ENCODE assay signal across 8 mouse cellular contexts in the genomic region with DNA sequence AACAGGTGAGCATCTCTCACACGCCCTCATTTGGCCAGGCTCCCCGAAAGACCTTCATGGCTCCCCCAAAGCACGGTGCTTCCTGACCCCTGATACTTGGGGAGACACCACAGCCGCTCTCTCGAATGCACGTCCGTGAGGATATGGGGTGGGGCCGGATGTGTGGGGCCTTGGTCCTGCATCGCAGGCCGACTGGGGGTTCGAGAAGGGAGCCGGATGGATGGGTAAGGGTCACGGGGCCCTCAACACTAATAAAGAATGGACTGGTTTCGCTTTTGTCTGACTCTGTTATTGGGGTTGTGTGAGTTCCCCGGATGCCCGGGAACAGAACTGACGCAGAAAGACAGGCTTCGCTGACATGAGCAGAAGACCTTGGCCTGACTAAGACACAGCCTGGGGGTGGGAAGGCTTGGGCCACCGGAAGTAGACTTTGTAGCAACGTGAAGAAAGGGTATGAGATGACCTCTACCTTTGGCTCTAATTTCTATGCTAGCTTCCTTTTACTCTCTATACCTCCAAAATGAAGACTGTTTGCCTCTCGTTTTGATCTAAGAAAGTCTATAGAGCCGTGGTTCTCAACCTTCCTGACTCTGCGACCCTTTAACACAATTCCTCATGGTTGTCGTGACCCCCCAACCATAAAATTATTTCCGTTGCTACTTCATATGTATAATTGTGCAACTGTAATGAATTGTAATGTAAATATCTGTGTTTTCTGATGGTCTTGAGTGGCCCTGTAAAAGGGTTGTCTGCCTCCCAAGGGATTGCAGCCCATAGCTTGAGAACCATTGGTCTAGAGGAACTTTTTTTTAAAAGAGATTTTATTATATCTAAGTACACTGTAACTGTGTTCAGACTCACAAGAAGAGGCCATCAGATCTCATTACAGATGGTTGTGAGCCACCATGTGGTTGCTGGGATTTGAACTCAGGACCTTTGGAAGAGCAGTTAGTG. TPM values are rescaled to one million over a fixed set of nuclear protein-coding genes. Genes with fewer than 3 reads are reported as not detected.
DNase-seq lines count a peak whose midpoint lies in the region; TF ChIP-seq lines count a peak whose summit lies in the region.

No protein-coding gene starts in this region.

- H3K36me3 ChIP-seq in kidney, adult 2 months (ENCODE audit: control insufficient read depth, insufficient read depth, low read length), result no peaks in the 10 kb centered on the region
- peaks cover 7% of the 10 kb centered on the region; the same call in 1 of the 2 replicates for H3K36me3 ChIP-seq in ES-Bruce4 (ENCODE audit: control insufficient read depth, insufficient read depth, low read length, poor library complexity, severe bottlenecking)
- no peaks in the 10 kb centered on the region for H3K36me3 ChIP-seq in limb, embryonic 10.5 days
- peaks cover 27% of the 10 kb centered on the region for H3K36me3 ChIP-seq in splenic B cell, adult 2 months (ENCODE audit: control insufficient read depth, insufficient read depth, low read length, poor library complexity, severe bottlenecking)

- intact Hi-C loops in left cerebral cortex, postnatal 4 days (cut with DNase I), result no loop called here
- intact Hi-C loops in left cerebral cortex, postnatal 36 days (cut with DNase I), result no loop called here

- TF ChIP-seq POLR2A in kidney, adult 2 months (IDR thresholded peaks at IDR 0.05; ENCODE audit: low read depth, low read length), result no peak
- no peak for TF ChIP-seq POLR2A in ES-Bruce4 (IDR thresholded peaks at IDR 0.05; ENCODE audit: insufficient read depth, low read length)

- 83% methylated on average over 25 of the region's 25 CpGs for WGBS in kidney, adult 2 months
- WGBS in limb, embryonic 10.5 days, result 90% methylated on average over 25 of the region's 25 CpGs

- peak overlapping the region; percentile 78 for H3K9ac ChIP-seq in ES-Bruce4 (ENCODE audit: low read depth, poor library complexity, severe bottlenecking)

- no peak for TF ChIP-seq CTCF in kidney, adult 2 months (conservative IDR thresholded peaks at IDR 0.05; ENCODE audit: insufficient read depth, insufficient read length, low read depth, low read length)
- no peak for TF ChIP-seq CTCF in ES-Bruce4 (IDR thresholded peaks at IDR 0.05; ENCODE audit: low read depth, low read length)

- no peak overlapping the region for H3K27ac ChIP-seq in kidney, adult 2 months (ENCODE audit: insufficient read depth, low read depth, low read length)
- peak overlapping the region; percentile 73 for H3K27ac ChIP-seq in ES-Bruce4 (ENCODE audit: insufficient read depth, low read length)
- no peak overlapping the region for H3K27ac ChIP-seq in limb, embryonic 10.5 days

- H3K4me1 ChIP-seq in kidney, adult 2 months (ENCODE audit: control insufficient read depth, insufficient read depth, low read length), result no peaks in the 10 kb centered on the region
- H3K4me1 ChIP-seq in ES-Bruce4 (ENCODE audit: control insufficient read depth, insufficient read depth, low read length), result peaks cover 3% of the 10 kb centered on the region
- peaks cover 17% of the 10 kb centered on the region for H3K4me1 ChIP-seq in limb, embryonic 10.5 days

- TF ChIP-seq EP300 in ES-Bruce4 (IDR thresholded peaks at IDR 0.05; ENCODE audit: insufficient read depth, low read depth, low read length), result no peak

- H3K9me3 ChIP-seq in ES-Bruce4 (replicated peaks; ENCODE audit: control insufficient read depth, insufficient read depth, low read length, poor library complexity, severe bottlenecking), result no peaks in the 10 kb centered on the region
- H3K9me3 ChIP-seq in limb, embryonic 10.5 days (replicated peaks), result no peaks in the 10 kb centered on the region

- DNase-seq in kidney, adult 2 months, result no peak
- no peak for DNase-seq in kidney, postnatal 10 days
- DNase-seq in limb, embryonic 10.5 days (ENCODE audit: low spot score), result no peak
- peak; percentile 75 for DNase-seq in splenic B cell, adult 2 months (ENCODE audit: low read depth, low spot score)
- DNase-seq in left cerebral cortex, postnatal 4 days, result no peak
- no peak for DNase-seq in adipocyte (ENCODE audit: low spot score)
- no peak for DNase-seq in left cerebral cortex, postnatal 36 days (ENCODE audit: low spot score in 2 of 2)

- no peaks in the 10 kb centered on the region for H3K27me3 ChIP-seq in kidney, adult 2 months (replicated peaks; ENCODE audit: control insufficient read depth, insufficient read depth, low read length)
- no peaks in the 10 kb centered on the region for H3K27me3 ChIP-seq in ES-Bruce4 (ENCODE audit: control insufficient read depth, insufficient read depth, low read length, poor library complexity, severe bottlenecking)
- peaks cover 41% of the 10 kb centered on the region for H3K27me3 ChIP-seq in limb, embryonic 10.5 days (ENCODE audit: low read depth, poor library complexity, severe bottlenecking)
- no peaks in the 10 kb centered on the region for H3K27me3 ChIP-seq in splenic B cell, adult 2 months (ENCODE audit: control insufficient read depth, insufficient read depth, low read length, poor library complexity, severe bottlenecking)

- peak overlapping the region; percentile 35 for H3K4me3 ChIP-seq in kidney, adult 2 months (ENCODE audit: insufficient read depth, low read depth, low read length)
- H3K4me3 ChIP-seq in ES-Bruce4 (ENCODE audit: low read depth, low read length), result peak overlapping the region; percentile 75
- H3K4me3 ChIP-seq in limb, embryonic 10.5 days, result peak overlapping the region; percentile 13

RNA-seq across cellular contexts. Expression of a gene that starts 3.1 kb away (rescaled TPM):
- polyA plus RNA-seq in kidney, adult 2 months (2012; rRNA removed), result 3.1 and 4.2 TPM in 2 replicates
- polyA plus RNA-seq in ES-Bruce4 (2011; ENCODE audit: insufficient read depth, insufficient read length, low read depth, missing spikeins), result 3.2 and 5.1 TPM in 2 replicates
- 0.74 and 2.9 TPM in 2 replicates for polyA plus RNA-seq in limb, embryonic 10.5 days (2016; fragmentation: Nextera tagmentation; extraction: Ambion mirVana)
- 100 to 1,000 TPM; 180 to 186 TPM for total RNA-seq in left cerebral cortex, postnatal 4 days (2021)
- total RNA-seq in left cerebral cortex, postnatal 36 days (2021), result 100 to 1,000 TPM; 158 to 214 TPM

RNA-seq across cellular contexts. Expression of a gene that starts 19.9 kb away (rescaled TPM):
- polyA plus RNA-seq in kidney, adult 2 months (2012; rRNA removed), result 96.9 and 135 TPM in 2 replicates
- polyA plus RNA-seq in ES-Bruce4 (2011; ENCODE audit: insufficient read depth, insufficient read length, low read depth, missing spikeins), result 83.6 and 86.3 TPM in 2 replicates
- 187 and 191 TPM in 2 replicates for polyA plus RNA-seq in limb, embryonic 10.5 days (2016; fragmentation: Nextera tagmentation; extraction: Ambion mirVana)
- 10 to 100 TPM; 53.8 to 54.4 TPM for total RNA-seq in left cerebral cortex, postnatal 4 days (2021)
- 10 to 100 TPM; 67.7 to 83.3 TPM for total RNA-seq in left cerebral cortex, postnatal 36 days (2021)

RNA-seq across cellular contexts. Expression of a gene that starts 36.1 kb away (rescaled TPM):
- polyA plus RNA-seq in kidney, adult 2 months (2012; rRNA removed), result 0.05 TPM in 1 of 2 replicates, not detected in the other
- not detected in 2 replicates for polyA plus RNA-seq in ES-Bruce4 (2011; ENCODE audit: insufficient read depth, insufficient read length, low read depth, missing spikeins)
- polyA plus RNA-seq in limb, embryonic 10.5 days (2016; fragmentation: Nextera tagmentation; extraction: Ambion mirVana), result 2.8 and 4.0 TPM in 2 replicates
- total RNA-seq in left cerebral cortex, postnatal 4 days (2021), result under 1 TPM in 1 of 2 experiments, not detected in 1; 0.32 TPM
- total RNA-seq in left cerebral cortex, postnatal 36 days (2021), result not detected

Comparison
In these comparisons a context has a peak if more than half of its experiments do, and no peak if none do; other contexts are left out.
1. H3K4me3 ChIP-seq: peak in every context shown above with its lines; median percentile 75 in ES-Bruce4; 35 in kidney, adult 2 months; 13 in limb, embryonic 10.5 days.